Mouse (Mus musculus) left cerebral cortex, adult 8-10 months (tissue): ENCODE data around the gene Tex33. TPM values are rescaled to one million over a fixed set of nuclear protein-coding genes. Genes with fewer than 3 reads are reported as not detected.

ENCODE experiments used
- microRNA-seq, 2 experiments: library from miRNA; unstranded; fragments of <30 nt; microRNA quantifications; one replicate each; pipeline ENCODE4 v1.2.0; 2022
- total RNA-seq, 4 experiments: library from RNA; stranded (reverse); gene quantifications; 2 replicates each; pipeline ENCODE4 v1.2.4; 2022

The Tex33 gene
- total RNA-seq, 4 experiments from 2014 or later = not detected

Small RNAs within 50 kb of the gene (microRNA-seq; reads per million reads assigned to microRNA genes)
- gene Mir7676-2 = 0 reads per million in 2 experiments

Other genes starting within 250 kb of the Tex33 start
- gene Ift27, start 221.8 kb downstream of the Tex33 start, total RNA-seq = 10 to 100 TPM; 30.6 to 34.2 (median 31.9) TPM
- gene Pvalb, start 189.5 kb downstream of the Tex33 start, total RNA-seq = 100 to 1,000 TPM; 101 to 113 (median 102) TPM
- gene Ncf4, start 151.1 kb downstream of the Tex33 start, total RNA-seq = 1 to 10 TPM; 1.1 to 3.3 (median 1.5) TPM
- gene Csf2rb2, start 90.2 kb downstream of the Tex33 start, total RNA-seq = 1 to 10 TPM in 2 of 4 experiments, under 1 TPM in 2; 0.27 to 3.0 (median 1.2) TPM
- 1 to 10 TPM in 3 of 4 experiments, under 1 TPM in 1; 0.83 to 5.7 (median 2.2) TPM for gene Csf2rb, start 70.2 kb downstream of the Tex33 start, total RNA-seq
- 10 to 100 TPM; 33.6 to 37.8 (median 36.0) TPM for gene Tst, start 10.0 kb upstream of the Tex33 start, total RNA-seq
- 10 to 100 TPM; 31.4 to 38.1 (median 34.6) TPM for gene Mpst, start 10.5 kb upstream of the Tex33 start, total RNA-seq
- gene Kctd17, start 32.7 kb upstream of the Tex33 start, total RNA-seq = 100 to 1,000 TPM; 299 to 358 (median 333) TPM
- gene Tmprss6, start 72.7 kb upstream of the Tex33 start, total RNA-seq = 1 to 10 TPM; 1.1 to 1.7 (median 1.2) TPM
- gene Il2rb, start 99.4 kb upstream of the Tex33 start, total RNA-seq = under 1 TPM; 0.26 to 0.94 (median 0.42) TPM
- gene C1qtnf6, start 135.5 kb upstream of the Tex33 start, total RNA-seq = 1 to 10 TPM; 1.7 to 4.0 (median 2.0) TPM
- 10 to 100 TPM; 16.2 to 23.4 (median 18.3) TPM for gene Sstr3, start 148.8 kb upstream of the Tex33 start, total RNA-seq
- gene Rac2, start 176.9 kb upstream of the Tex33 start, total RNA-seq = 1 to 10 TPM; 1.3 to 8.2 (median 4.9) TPM
- 10 to 100 TPM in 3 of 4 experiments, 1 to 10 TPM in 1; 9.1 to 26.0 (median 17.3) TPM for gene Cyth4, start 201.1 kb upstream of the Tex33 start, total RNA-seq